Mouse (Mus musculus) megakaryocyte-erythroid progenitor cell, adult 5 weeks (primary cell): Measurements from ENCODE around the gene Gbx1. TPM values are rescaled to one million over a fixed set of nuclear protein-coding genes. Genes with fewer than 3 reads are reported as not detected.

Experiments used
- polyA plus RNA-seq: library from polyadenylated mRNA; stranded (reverse); fragments of >175 nt; gene quantifications from 2 replicates; pipeline ENCODE4 v1.2.3, GENCODE M21; 2012

The Gbx1 gene
- 0.02 and 0.04 TPM in 2 replicates for polyA plus RNA-seq

GRCm38 (mm10) chr5:24526889-24527230, at the start of gene Gbx1:
Gene Gbx1 (minus strand): TSS chr5:24527202.

GRCm38 (mm10) chr5:24556709-24557108, 29.7 kb upstream of the Gbx1 start, which contains the start of gene 4931409K22Rik:
Gene 4931409K22Rik (minus strand): TSS chr5:24556809.

GRCm38 (mm10) chr5:24540387-24541143, 13.6 kb upstream of the Gbx1 start, which contains the start of gene Asb10:
Gene Asb10 (minus strand): TSS chr5:24540978.

Other genes starting within 250 kb of the Gbx1 start
- 1.2 and 3.4 TPM in 2 replicates for gene Kcnh2, start 175.6 kb downstream of the Gbx1 start, polyA plus RNA-seq
- 0.01 and 0.04 TPM in 2 replicates for gene Nos3, start 162.4 kb downstream of the Gbx1 start, polyA plus RNA-seq
- gene Atg9b, start 135.1 kb downstream of the Gbx1 start, polyA plus RNA-seq, result 9.1 and 12.0 TPM in 2 replicates
- gene Abcb8, start 133.5 kb downstream of the Gbx1 start, polyA plus RNA-seq, result 39.0 and 46.9 TPM in 2 replicates
- 0.59 and 0.61 TPM in 2 replicates for gene Asic3, start 113.8 kb downstream of the Gbx1 start, polyA plus RNA-seq
- gene Cdk5, start 103.7 kb downstream of the Gbx1 start, polyA plus RNA-seq, result 14.9 and 15.2 TPM in 2 replicates
- 43.0 and 45.9 TPM in 2 replicates for gene Slc4a2, start 103.4 kb downstream of the Gbx1 start, polyA plus RNA-seq
- 187 and 193 TPM in 2 replicates for gene Fastk, start 81.9 kb downstream of the Gbx1 start, polyA plus RNA-seq
- 37.1 and 49.8 TPM in 2 replicates for gene Tmub1, start 79.3 kb downstream of the Gbx1 start, polyA plus RNA-seq
- gene Agap3, start 75.0 kb downstream of the Gbx1 start, polyA plus RNA-seq, result 162 and 186 TPM in 2 replicates
- gene Asb10, start 13.8 kb upstream of the Gbx1 start, polyA plus RNA-seq, result 0.08 and 0.11 TPM in 2 replicates
- gene 4931409K22Rik, start 29.6 kb upstream of the Gbx1 start, polyA plus RNA-seq, result not detected in 2 replicates
- gene Abcf2, start 50.3 kb upstream of the Gbx1 start, polyA plus RNA-seq, result 57.9 and 63.6 TPM in 2 replicates
- gene Chpf2, start 59.5 kb upstream of the Gbx1 start, polyA plus RNA-seq, result 40.3 and 46.2 TPM in 2 replicates
- 0.12 and 0.13 TPM in 2 replicates for gene Smarcd3, start 97.2 kb upstream of the Gbx1 start, polyA plus RNA-seq
- 28.5 and 29.5 TPM in 2 replicates for gene Nub1, start 158.3 kb upstream of the Gbx1 start, polyA plus RNA-seq
- 0.62 and 1.1 TPM in 2 replicates for gene Wdr86, start 203.5 kb upstream of the Gbx1 start, polyA plus RNA-seq
- 1.5 and 6.2 TPM in 2 replicates for gene Crygn, start 230.8 kb upstream of the Gbx1 start, polyA plus RNA-seq